Mouse (Mus musculus): Measurements from ENCODE around the gene Deup1.
"Not testable (repeated sequence)": the region's sequence is repeated elsewhere in the genome, so short reads cannot be mapped to it uniquely, and the experiment has no call there.

Deup1 gene

GRCm38 (mm10) chr9:15587157-15587854 lies 40.4 kb downstream of the Deup1 start:
- DNase-seq (ENCODE audit: low read depth in 2 of 2, low spot score in 2 of 2): peak; percentile 29 to 41

GRCm38 (mm10) chr9:15585956-15586355 lies 41.8 kb downstream of the Deup1 start:
- no peak for DNase-seq (ENCODE audit: low read depth in 2 of 2, low spot score in 2 of 2)

GRCm38 (mm10) chr9:15584209-15584608 lies 43.5 kb downstream of the Deup1 start:
- no peak for DNase-seq (ENCODE audit: low read depth in 2 of 2, low spot score in 2 of 2)

- DNase-seq (ENCODE audit: low read depth in 2 of 2, low spot score in 2 of 2): peak; percentile 2 to 9
Measured at GRCm38 (mm10) chr9:15582026-15582425, 45.7 kb downstream of the Deup1 start.

GRCm38 (mm10) chr9:15580176-15580575 lies 47.6 kb downstream of the Deup1 start:
- peak; percentile 7 to 12 for DNase-seq (ENCODE audit: low read depth in 2 of 2, low spot score in 2 of 2)

- no peak for DNase-seq (ENCODE audit: low read depth in 2 of 2, low spot score in 2 of 2)
Measured at GRCm38 (mm10) chr9:15578946-15579345, 48.8 kb downstream of the Deup1 start.

- DNase-seq (ENCODE audit: low read depth in 2 of 2, low spot score in 2 of 2): no peak
Measured at GRCm38 (mm10) chr9:15578427-15578826, 49.3 kb downstream of the Deup1 start.

GRCm38 (mm10) chr9:15574750-15575454 lies 52.8 kb downstream of the Deup1 start:
- DNase-seq (ENCODE audit: low read depth in 2 of 2, low spot score in 2 of 2): no peak

- DNase-seq (ENCODE audit: low read depth in 2 of 2, low spot score in 2 of 2): no peak
Measured at GRCm38 (mm10) chr9:15562353-15562752, 65.4 kb downstream of the Deup1 start.

- DNase-seq (ENCODE audit: low read depth in 2 of 2, low spot score in 2 of 2): no peak
Measured at GRCm38 (mm10) chr9:15560451-15560850, 67.3 kb downstream of the Deup1 start.

GRCm38 (mm10) chr9:15553322-15553721 lies 74.4 kb downstream of the Deup1 start:
- DNase-seq (ENCODE audit: low read depth in 2 of 2, low spot score in 2 of 2): no peak

- DNase-seq (ENCODE audit: low read depth in 2 of 2, low spot score in 2 of 2): no peak
Measured at GRCm38 (mm10) chr9:15551933-15552851, 75.5 kb downstream of the Deup1 start.

GRCm38 (mm10) chr9:15551073-15551472 lies 76.7 kb downstream of the Deup1 start:
- DNase-seq (ENCODE audit: low read depth in 2 of 2, low spot score in 2 of 2): not testable (repeated sequence)

GRCm38 (mm10) chr9:15550461-15550961 lies 77.2 kb downstream of the Deup1 start:
- DNase-seq (ENCODE audit: low read depth in 2 of 2, low spot score in 2 of 2): peak; percentile 9 to 26

- no peak for DNase-seq (ENCODE audit: low read depth in 2 of 2, low spot score in 2 of 2)
Measured at GRCm38 (mm10) chr9:15541735-15542354, 85.9 kb downstream of the Deup1 start.

GRCm38 (mm10) chr9:15538979-15539533 lies 88.7 kb downstream of the Deup1 start:
- no peak for DNase-seq (ENCODE audit: low read depth in 2 of 2, low spot score in 2 of 2)

GRCm38 (mm10) chr9:15537455-15538048 lies 90.2 kb downstream of the Deup1 start:
- no peak for DNase-seq (ENCODE audit: low read depth in 2 of 2, low spot score in 2 of 2)

GRCm38 (mm10) chr9:15536861-15537426 lies 90.8 kb downstream of the Deup1 start:
- DNase-seq (ENCODE audit: low read depth in 2 of 2, low spot score in 2 of 2): no peak

GRCm38 (mm10) chr9:15535418-15535817 lies 92.3 kb downstream of the Deup1 start:
- DNase-seq (ENCODE audit: low read depth in 2 of 2, low spot score in 2 of 2): no peak

GRCm38 (mm10) chr9:15534110-15534509 lies 93.6 kb downstream of the Deup1 start:
- no peak for DNase-seq (ENCODE audit: low read depth in 2 of 2, low spot score in 2 of 2)
